Mouse (Mus musculus): ENCODE measurements around the gene Hamp.

DNA sequence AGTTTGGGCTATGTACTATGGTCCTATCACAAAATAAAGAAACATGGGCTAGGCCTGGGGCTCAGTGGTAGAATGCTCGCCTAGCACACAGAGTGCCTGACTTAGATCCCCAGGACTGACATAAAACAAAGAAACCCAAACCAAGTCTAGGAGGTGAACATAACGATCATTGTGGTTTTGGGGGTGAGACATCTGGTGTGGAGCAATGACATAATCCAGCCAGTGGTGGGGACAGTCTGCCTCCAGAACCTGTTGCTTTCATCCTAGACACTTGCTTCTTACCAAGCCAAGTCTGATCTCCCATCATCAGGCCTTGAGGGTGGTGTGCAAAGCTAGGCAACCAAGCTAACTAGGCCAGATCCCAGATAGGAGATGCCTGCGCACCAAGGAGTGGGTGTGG lies 22.8 kb upstream of the Hamp start:
- TF ChIP-seq CTCF (IDR thresholded peaks at IDR 0.05; ENCODE audit: low read depth) (no peak), EP300 (optimal IDR thresholded peaks at IDR 0.05) (no peak)
